Mouse (Mus musculus) ES-Bruce4 (cell line): ENCODE data around the gene Tal1. TPM values are rescaled to one million over a fixed set of nuclear protein-coding genes. Genes with fewer than 3 reads are reported as not detected.

ENCODE experiments used
- H3K27ac ChIP-seq: 2 replicates; pipeline ENCODE4 v1.5.1; 2012; ENCODE audit warnings: low read length, inconsistent platforms; ENCODE audit not compliant: insufficient read depth
- H3K27me3 ChIP-seq: 2 replicates; pipeline ENCODE4 v1.6.1; 2012; ENCODE audit warnings: mild to moderate bottlenecking, low read length, inconsistent platforms; ENCODE audit not compliant: control insufficient read depth, poor library complexity, insufficient read depth, severe bottlenecking
- H3K36me3 ChIP-seq: 2 replicates; pipeline ENCODE4 v1.6.1; 2012; ENCODE audit warnings: inconsistent platforms, mild to moderate bottlenecking, low read length, moderate library complexity; ENCODE audit not compliant: control insufficient read depth, poor library complexity, insufficient read depth, severe bottlenecking
- H3K4me1 ChIP-seq: one replicate; pipeline ENCODE4 v1.8.1; 2011; ENCODE audit warnings: low read length; ENCODE audit not compliant: control insufficient read depth, insufficient read depth
- H3K4me3 ChIP-seq: 2 replicates; pipeline ENCODE4 v1.5.1; 2011; ENCODE audit warnings: low read depth, mild to moderate bottlenecking, low read length
- H3K9ac ChIP-seq: 2 replicates; pipeline ENCODE4 v1.6.1; 2012; ENCODE audit warnings: low read depth, mild to moderate bottlenecking, inconsistent platforms; ENCODE audit not compliant: poor library complexity, severe bottlenecking
- H3K9me3 ChIP-seq: replicated peaks from 2 replicates; pipeline ENCODE4 v1.6.1; 2012; ENCODE audit warnings: mild to moderate bottlenecking, low read length, inconsistent platforms; ENCODE audit not compliant: control insufficient read depth, poor library complexity, insufficient read depth, severe bottlenecking
- CTCF ChIP-seq: IDR thresholded peaks from one replicate; pipeline ENCODE4 v1.8.1; 2011; ENCODE audit warnings: low read depth, low read length
- EP300 ChIP-seq: IDR thresholded peaks from 2 replicates; pipeline ENCODE4 v1.6.1; 2011; ENCODE audit warnings: low read depth, low read length; ENCODE audit not compliant: insufficient read depth
- POLR2A ChIP-seq: IDR thresholded peaks from one replicate; pipeline ENCODE4 v1.8.1; 2011; ENCODE audit warnings: low read length; ENCODE audit not compliant: insufficient read depth
- polyA plus RNA-seq: library from polyadenylated mRNA; stranded (reverse); fragments of >200 nt; gene quantifications from 2 replicates; pipeline ENCODE4 v1.2.4, GENCODE M21; 2011; ENCODE audit warnings: low read depth; ENCODE audit not compliant: missing spikeins, insufficient read depth, insufficient read length

The Tal1 gene
- polyA plus RNA-seq, 1 experiment = 0.37 TPM

DNA sequence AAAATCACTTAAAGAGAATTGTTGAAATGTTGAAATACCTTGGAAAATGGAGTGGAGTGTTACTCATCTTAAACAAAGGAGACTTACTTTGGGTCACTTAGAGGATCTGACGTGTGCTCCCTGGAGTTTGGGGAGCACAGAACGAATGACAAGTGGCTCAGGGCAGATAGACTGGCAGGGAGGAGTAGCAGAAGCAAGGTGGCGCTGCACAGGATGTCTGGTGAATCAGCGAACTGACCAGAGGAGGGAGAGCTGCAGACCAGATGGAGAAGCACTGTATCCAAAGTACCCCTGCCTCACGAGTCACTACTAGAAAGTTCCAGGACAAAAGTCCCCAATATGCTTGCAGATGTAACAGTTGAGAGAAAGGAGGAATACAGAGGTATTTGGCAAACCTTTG is 57.0 kb downstream of the Tal1 start:
- H3K27ac ChIP-seq = no peak overlapping the region
- no peak overlapping the region for H3K4me3 ChIP-seq
- no peaks in the 10 kb centered on the region for H3K9me3 ChIP-seq
- H3K36me3 ChIP-seq = no peaks in the 10 kb centered on the region
- no peaks in the 10 kb centered on the region for H3K4me1 ChIP-seq
- no peak overlapping the region for H3K9ac ChIP-seq
- no peaks in the 10 kb centered on the region for H3K27me3 ChIP-seq
- TF ChIP-seq CTCF (peak; percentile 50), EP300 (no peak)

DNA sequence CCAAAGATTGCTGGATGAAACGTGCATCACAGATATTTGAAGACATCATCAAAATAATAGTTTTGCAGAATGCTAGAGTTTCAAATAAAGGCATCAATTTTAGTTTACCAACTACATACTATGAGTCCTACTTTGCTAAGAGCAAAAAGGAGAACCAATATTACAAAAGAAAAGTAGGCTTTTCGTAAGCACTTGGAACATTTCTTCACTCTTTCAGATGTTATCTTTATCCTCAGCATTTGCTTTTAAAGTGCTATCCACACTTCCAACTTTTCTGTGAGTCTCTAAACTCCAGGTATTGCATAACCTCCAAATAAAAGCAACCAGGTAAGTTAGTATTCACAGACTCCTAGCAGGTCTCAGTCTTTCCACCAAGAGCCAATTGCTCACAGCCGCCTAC is 63.4 kb downstream of the Tal1 start:
- Histone ChIP-seq H3K27ac (no peak overlapping the region), H3K4me3 (no peak overlapping the region), H3K36me3 (no peaks in the 10 kb centered on the region), H3K27me3 (no peaks in the 10 kb centered on the region), H3K4me1 (no peaks in the 10 kb centered on the region), H3K9ac (no peak overlapping the region), H3K9me3 (no peaks in the 10 kb centered on the region)
- no peak for TF ChIP-seq CTCF
- TF ChIP-seq EP300 = no peak

DNA sequence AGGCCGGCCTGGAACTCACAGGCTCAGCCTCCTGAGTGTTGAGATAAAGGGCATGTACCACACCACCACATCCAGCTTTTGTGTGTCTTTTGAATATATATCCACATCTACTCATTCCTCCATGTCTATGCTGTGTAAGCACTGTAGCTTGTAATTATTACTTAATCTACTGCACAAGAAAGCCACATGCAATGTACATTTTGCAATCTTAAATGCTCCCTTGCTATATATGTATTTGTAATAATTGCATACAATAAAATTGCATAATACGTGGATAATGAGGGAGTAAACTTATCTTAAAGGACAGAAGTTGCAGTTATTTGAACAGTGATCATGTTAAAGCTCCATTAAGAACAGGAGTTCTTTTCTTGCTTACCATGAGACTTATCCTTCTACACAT is 64.9 kb downstream of the Tal1 start:
- H3K9me3 ChIP-seq = no peaks in the 10 kb centered on the region
- no peak for TF ChIP-seq CTCF
- TF ChIP-seq POLR2A = no peak
- TF ChIP-seq EP300 = no peak
- H3K36me3 ChIP-seq = no peaks in the 10 kb centered on the region
- H3K9ac ChIP-seq = no peak overlapping the region
- H3K4me1 ChIP-seq = no peaks in the 10 kb centered on the region
- no peak overlapping the region for H3K4me3 ChIP-seq
- no peak overlapping the region for H3K27ac ChIP-seq
- H3K27me3 ChIP-seq = no peaks in the 10 kb centered on the region

Other genes starting within 250 kb of the Tal1 start
- not detected in 2 replicates for gene Gm12830, start 234.7 kb upstream of the Tal1 start, polyA plus RNA-seq
- not detected in 2 replicates for gene Foxd2, start 147.6 kb upstream of the Tal1 start, polyA plus RNA-seq
- not detected in 2 replicates for gene Foxe3, start 130.4 kb upstream of the Tal1 start, polyA plus RNA-seq
- gene Cmpk1, start 69.2 kb upstream of the Tal1 start, polyA plus RNA-seq = 53.8 and 65.7 TPM in 2 replicates
- gene Stil, start 56.3 kb upstream of the Tal1 start, polyA plus RNA-seq = 23.5 and 25.3 TPM in 2 replicates
- 3.4 and 4.7 TPM in 2 replicates for gene Pdzk1ip1, start 32.3 kb downstream of the Tal1 start, polyA plus RNA-seq
- 0.43 and 0.52 TPM in 2 replicates for gene Cyp4x1, start 77.9 kb downstream of the Tal1 start, polyA plus RNA-seq
- gene Cyp4a29, start 185.7 kb downstream of the Tal1 start, polyA plus RNA-seq = not detected in 2 replicates
- gene Cyp4a12a, start 242.6 kb downstream of the Tal1 start, polyA plus RNA-seq = not detected in 2 replicates